Mouse (Mus musculus) bone marrow macrophage, adult 2 months (primary cell): ENCODE results near the gene Top1.

Experiments used
- CTCF ChIP-seq: IDR thresholded peaks from 2 replicates; pipeline ENCODE4 v1.5.1; 2012; ENCODE audit warnings: low read depth, mild to moderate bottlenecking, low read length, moderate library complexity
- POLR2A ChIP-seq: IDR thresholded peaks from 2 replicates; pipeline ENCODE4 v1.6.1; 2012; ENCODE audit warnings: mild to moderate bottlenecking, low read depth, low read length, borderline replicate concordance

DNA sequence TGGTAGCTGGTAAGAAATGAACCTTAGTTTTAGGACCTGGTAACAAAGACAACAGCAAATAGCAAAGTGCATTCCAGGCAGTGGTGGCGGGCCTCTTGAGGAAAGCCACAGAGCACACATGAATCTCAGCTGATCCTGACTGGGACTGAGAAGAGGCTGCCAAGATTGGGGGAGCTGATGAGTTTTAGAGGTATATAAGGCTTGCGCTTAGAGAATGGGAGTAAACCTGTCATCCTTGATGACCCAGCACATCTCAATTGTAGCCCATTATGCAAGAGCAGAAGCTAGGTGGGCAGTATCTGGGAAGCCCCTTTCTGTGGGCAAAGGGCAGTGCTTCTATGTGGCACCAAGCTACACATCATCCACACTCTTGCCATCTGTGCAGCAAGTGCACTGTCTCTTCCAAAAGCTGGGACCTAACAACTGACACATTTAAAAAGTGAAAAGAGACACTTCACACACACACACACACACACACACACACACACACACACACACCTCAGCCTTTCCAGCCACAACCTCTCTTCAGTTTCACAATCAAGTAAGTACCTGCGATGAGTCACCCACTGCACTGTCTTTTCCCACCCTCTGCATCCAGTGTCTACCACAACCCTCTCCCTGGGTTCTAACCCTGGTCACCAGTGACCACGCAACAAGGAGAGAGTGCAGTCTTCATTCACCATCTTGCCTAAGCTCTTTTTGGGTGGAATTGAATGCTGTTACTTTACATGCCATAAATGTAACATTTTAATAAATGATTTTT is 78.1 kb downstream of the Top1 start:
- TF ChIP-seq CTCF, result no peak
- TF ChIP-seq POLR2A, result no peak
